Mouse (Mus musculus): Measurements from ENCODE around the gene Klrk1. TPM values are rescaled to one million over a fixed set of nuclear protein-coding genes. Genes with fewer than 3 reads are reported as not detected.
"Not testable (repeated sequence)": the region's sequence is repeated elsewhere in the genome, so short reads cannot be mapped to it uniquely, and the experiment has no call there.

The Klrk1 gene
- polyA plus RNA-seq (2016; fragmentation: Nextera tagmentation; extraction: Ambion mirVana), result 0.22 and 0.39 TPM in 2 replicates

GRCm38 (mm10) chr6:129623735-129624134 is at the start of gene Klrk1:
Gene Klrk1, minus strand, starts transcription at chr6:129623864.
- Histone ChIP-seq H3K36me3 (no peaks in the 10 kb centered on the region), H3K9me3 (replicated peaks) (no peaks in the 10 kb centered on the region), H3K4me3 (no peak within 1 kb of the TSS), H3K4me1 (no peaks in the 10 kb centered on the region), H3K27ac (replicated peaks) (no peak within 1 kb of the TSS), H3K27me3 (ENCODE audit: low read depth, poor library complexity, severe bottlenecking) (no peaks in the 10 kb centered on the region)
- 81% methylated on average over 4 of the region's 4 CpGs for WGBS
- no peak for DNase-seq (ENCODE audit: low spot score)

GRCm38 (mm10) chr6:129661301-129661700 is 37.6 kb upstream of the Klrk1 start:
- no CpG with 5 or more reads among the region's 3 CpGs for WGBS
- H3K36me3 ChIP-seq; DNase-seq (ENCODE audit: low spot score); H3K27me3 ChIP-seq (ENCODE audit: low read depth, poor library complexity, severe bottlenecking); H3K4me1 ChIP-seq; H3K4me3 ChIP-seq; H3K27ac ChIP-seq (replicated peaks); H3K9me3 ChIP-seq (replicated peaks): not testable (repeated sequence)

- not testable (repeated sequence) for DNase-seq (ENCODE audit: low spot score); H3K27ac ChIP-seq (replicated peaks)
- WGBS, result 79% methylated on average over 4 of the region's 4 CpGs
Measured at GRCm38 (mm10) chr6:129660589-129660988, 36.9 kb upstream of the Klrk1 start, which contains the start of gene Klrc2. Gene Klrc2, minus strand, starts transcription at chr6:129660689.

GRCm38 (mm10) chr6:129644054-129644453 is 20.4 kb upstream of the Klrk1 start:
- not testable (repeated sequence) for H3K9me3 ChIP-seq (replicated peaks); H3K4me3 ChIP-seq; H3K27me3 ChIP-seq (ENCODE audit: low read depth, poor library complexity, severe bottlenecking); H3K36me3 ChIP-seq; H3K4me1 ChIP-seq; DNase-seq (ENCODE audit: low spot score); H3K27ac ChIP-seq (replicated peaks)
- WGBS, result no CpG with 5 or more reads among the region's 3 CpGs

More at GRCm38 (mm10) chr6:129660589-129660988, 36.9 kb upstream of the Klrk1 start, which contains the start of gene Klrc2:
- not testable (repeated sequence) for H3K4me1 ChIP-seq; H3K27me3 ChIP-seq (ENCODE audit: low read depth, poor library complexity, severe bottlenecking); H3K4me3 ChIP-seq; H3K9me3 ChIP-seq (replicated peaks); H3K36me3 ChIP-seq

- not testable (repeated sequence) for H3K4me1 ChIP-seq; H3K27me3 ChIP-seq (ENCODE audit: low read depth, poor library complexity, severe bottlenecking); H3K9me3 ChIP-seq (replicated peaks); DNase-seq (ENCODE audit: low spot score); H3K36me3 ChIP-seq; H3K27ac ChIP-seq (replicated peaks); H3K4me3 ChIP-seq
- 89% methylated on average over 3 of the region's 3 CpGs for WGBS
Measured at GRCm38 (mm10) chr6:129643237-129643636, 19.6 kb upstream of the Klrk1 start, which contains the start of gene Klrc3. Gene Klrc3, minus strand, starts transcription at chr6:129643337.

- H3K4me3 ChIP-seq; H3K27ac ChIP-seq (replicated peaks); H3K4me1 ChIP-seq; H3K27me3 ChIP-seq (ENCODE audit: low read depth, poor library complexity, severe bottlenecking); H3K9me3 ChIP-seq (replicated peaks); H3K36me3 ChIP-seq; DNase-seq (ENCODE audit: low spot score): not testable (repeated sequence)
- 84% methylated on average over 2 of the region's 2 CpGs for WGBS
Measured at GRCm38 (mm10) chr6:129631046-129631445, 7.4 kb upstream of the Klrk1 start.

GRCm38 (mm10) chr6:129608372-129608771 is 15.3 kb downstream of the Klrk1 start:
- Histone ChIP-seq H3K9me3 (replicated peaks) (no peaks in the 10 kb centered on the region), H3K4me3 (no peak overlapping the region), H3K4me1 (no peaks in the 10 kb centered on the region), H3K27me3 (ENCODE audit: low read depth, poor library complexity, severe bottlenecking) (no peaks in the 10 kb centered on the region), H3K36me3 (no peaks in the 10 kb centered on the region), H3K27ac (replicated peaks) (no peak overlapping the region)
- DNase-seq (ENCODE audit: low spot score), result no peak

GRCm38 (mm10) chr6:129591508-129591907 is 32.2 kb downstream of the Klrk1 start, which contains the start of gene Klrd1:
Gene Klrd1, plus strand, starts transcription at chr6:129591782.
- H3K27ac ChIP-seq (replicated peaks), result no peak within 1 kb of the TSS

GRCm38 (mm10) chr6:129583014-129583413 is 40.6 kb downstream of the Klrk1 start:
- H3K4me1 ChIP-seq, result no peaks in the 10 kb centered on the region
- WGBS, result 78% methylated on average over 3 of the region's 3 CpGs
- no peak for DNase-seq (ENCODE audit: low spot score)
- no peaks in the 10 kb centered on the region for H3K27me3 ChIP-seq (ENCODE audit: low read depth, poor library complexity, severe bottlenecking)
- no peak overlapping the region for H3K4me3 ChIP-seq
- H3K36me3 ChIP-seq, result no peaks in the 10 kb centered on the region
- no peak overlapping the region for H3K27ac ChIP-seq (replicated peaks)
- no peaks in the 10 kb centered on the region for H3K9me3 ChIP-seq (replicated peaks)

More at GRCm38 (mm10) chr6:129591508-129591907, 32.2 kb downstream of the Klrk1 start, which contains the start of gene Klrd1:
- no peaks in the 10 kb centered on the region for H3K27me3 ChIP-seq (ENCODE audit: low read depth, poor library complexity, severe bottlenecking)
- DNase-seq (ENCODE audit: low spot score), result no peak
- no peaks in the 10 kb centered on the region for H3K9me3 ChIP-seq (replicated peaks)
- H3K36me3 ChIP-seq, result no peaks in the 10 kb centered on the region
- H3K4me3 ChIP-seq, result no peak within 1 kb of the TSS
- no peaks in the 10 kb centered on the region for H3K4me1 ChIP-seq
- 87% methylated on average over 3 of the region's 3 CpGs for WGBS

GRCm38 (mm10) chr6:129581896-129582295 is 41.8 kb downstream of the Klrk1 start:
- DNase-seq (ENCODE audit: low spot score), result no peak
- H3K4me1 ChIP-seq, result no peaks in the 10 kb centered on the region
- 88% methylated on average over 4 of the region's 4 CpGs for WGBS
- H3K27me3 ChIP-seq (ENCODE audit: low read depth, poor library complexity, severe bottlenecking), result no peaks in the 10 kb centered on the region
- no peak overlapping the region for H3K4me3 ChIP-seq
- H3K27ac ChIP-seq (replicated peaks), result no peak overlapping the region
- H3K36me3 ChIP-seq, result no peaks in the 10 kb centered on the region
- H3K9me3 ChIP-seq (replicated peaks), result no peaks in the 10 kb centered on the region

GRCm38 (mm10) chr6:129581274-129581673 is 42.4 kb downstream of the Klrk1 start:
- Histone ChIP-seq H3K4me3 (no peak overlapping the region), H3K4me1 (no peaks in the 10 kb centered on the region), H3K9me3 (replicated peaks) (no peaks in the 10 kb centered on the region), H3K27me3 (ENCODE audit: low read depth, poor library complexity, severe bottlenecking) (no peaks in the 10 kb centered on the region), H3K36me3 (no peaks in the 10 kb centered on the region), H3K27ac (replicated peaks) (no peak overlapping the region)
- 57% methylated on average over 4 of the region's 4 CpGs for WGBS
- DNase-seq (ENCODE audit: low spot score), result no peak

GRCm38 (mm10) chr6:129577605-129578004 is 46.1 kb downstream of the Klrk1 start, which contains the start of gene Klre1:
Gene Klre1, plus strand, starts transcription at chr6:129577905.
- DNase-seq (ENCODE audit: low spot score), result no peak

GRCm38 (mm10) chr6:129575315-129575714 is 48.3 kb downstream of the Klrk1 start:
- DNase-seq (ENCODE audit: low spot score), result no peak
- Histone ChIP-seq H3K36me3 (no peaks in the 10 kb centered on the region), H3K27ac (replicated peaks) (no peak overlapping the region), H3K9me3 (replicated peaks) (no peaks in the 10 kb centered on the region), H3K4me3 (no peak overlapping the region), H3K27me3 (ENCODE audit: low read depth, poor library complexity, severe bottlenecking) (no peaks in the 10 kb centered on the region), H3K4me1 (no peaks in the 10 kb centered on the region)
- WGBS, result 57% methylated on average over 2 of the region's 2 CpGs

More at GRCm38 (mm10) chr6:129577605-129578004, 46.1 kb downstream of the Klrk1 start, which contains the start of gene Klre1:
- Histone ChIP-seq H3K36me3 (no peaks in the 10 kb centered on the region), H3K27me3 (ENCODE audit: low read depth, poor library complexity, severe bottlenecking) (no peaks in the 10 kb centered on the region), H3K4me3 (no peak within 1 kb of the TSS), H3K9me3 (replicated peaks) (no peaks in the 10 kb centered on the region), H3K4me1 (no peaks in the 10 kb centered on the region), H3K27ac (replicated peaks) (no peak within 1 kb of the TSS)
- 96% methylated on average over 8 of the region's 8 CpGs for WGBS

- Histone ChIP-seq H3K27ac (replicated peaks) (no peak overlapping the region), H3K27me3 (ENCODE audit: low read depth, poor library complexity, severe bottlenecking) (no peaks in the 10 kb centered on the region)
- WGBS, result 72% methylated on average over 2 of the region's 2 CpGs
Measured at GRCm38 (mm10) chr6:129565257-129565656, 58.4 kb downstream of the Klrk1 start.

More at GRCm38 (mm10) chr6:129565257-129565656, 58.4 kb downstream of the Klrk1 start:
- Histone ChIP-seq H3K9me3 (replicated peaks) (no peaks in the 10 kb centered on the region), H3K4me1 (no peaks in the 10 kb centered on the region), H3K4me3 (no peak overlapping the region), H3K36me3 (no peaks in the 10 kb centered on the region)
- no peak for DNase-seq (ENCODE audit: low spot score)
